Mouse (Mus musculus) heart, postnatal 0 days (tissue): ENCODE measurements around the gene Otud7b. TPM values are rescaled to one million over a fixed set of nuclear protein-coding genes. Genes with fewer than 3 reads are reported as not detected.

Source experiments
- ATAC-seq: fragments of 200-750 bp; cut with Nextera tagmentation; 2 replicates; pipeline ENCODE4 v1.8.0; 2017; ENCODE audit warnings: low read depth, moderate number of reproducible peaks, moderate library complexity; ENCODE audit not compliant: insufficient read depth
- DNase-seq: peaks from one replicate; pipeline ENCODE4 v3.0.0-alpha.2; 2016; ENCODE audit warnings: low spot score
- H3K27ac ChIP-seq: fragments of 300-500 bp; sonication (generic); 2 replicates; pipeline ENCODE4 v1.5.1; 2014; ENCODE audit warnings: low read depth, mild to moderate bottlenecking
- H3K27me3 ChIP-seq: fragments of 300-500 bp; sonication (generic); 2 replicates; pipeline ENCODE4 v1.6.1; 2014; ENCODE audit warnings: low read length, mixed read lengths; ENCODE audit not compliant: control insufficient read depth, insufficient read depth
- H3K36me3 ChIP-seq: fragments of 300-500 bp; sonication (generic); replicated peaks from 2 replicates; pipeline ENCODE4 v1.6.1; 2014; ENCODE audit warnings: low read length, mixed read lengths; ENCODE audit not compliant: control insufficient read depth, insufficient read depth
- H3K4me1 ChIP-seq: fragments of 300-500 bp; sonication (generic); 2 replicates; pipeline ENCODE4 v1.6.1; 2014; ENCODE audit warnings: antibody characterized with exemption; ENCODE audit not compliant: control insufficient read depth, insufficient read depth
- H3K4me2 ChIP-seq: fragments of 300-500 bp; sonication (generic); 2 replicates; pipeline ENCODE4 v1.6.1; 2014; ENCODE audit warnings: low read depth, mild to moderate bottlenecking, low read length, moderate library complexity
- H3K4me3 ChIP-seq: fragments of 300-500 bp; sonication (generic); 2 replicates; pipeline ENCODE4 v1.5.1; 2014; ENCODE audit warnings: low read depth, low read length
- H3K9ac ChIP-seq: fragments of 300-500 bp; sonication (generic); replicated peaks from 2 replicates; pipeline ENCODE4 v1.6.1; 2014; ENCODE audit warnings: low read depth, low read length, mixed read lengths
- H3K9me3 ChIP-seq: fragments of 300-500 bp; sonication (generic); replicated peaks from 2 replicates; pipeline ENCODE4 v1.6.1; 2016; ENCODE audit warnings: low read length; ENCODE audit not compliant: control insufficient read depth
- CTCF ChIP-seq: IDR thresholded peaks from 2 replicates; pipeline ENCODE4 v1.5.1; 2016; ENCODE audit warnings: antibody characterized with exemption, control low read depth, low read depth
- EP300 ChIP-seq: IDR thresholded peaks from 2 replicates; pipeline ENCODE4 v1.6.1; 2016; ENCODE audit warnings: antibody characterized with exemption, low read depth
- WGBS: fragments of 180-500 bp; shearing (Covaris S2); extraction: QIAGEN DNeasy Blood & Tissue Kit; methylation state at CpG from one replicate; pipeline ENCODE4 v1.1.7; 2014; 5-methylcytosine and 5-hydroxymethylcytosine counted together
- polyA plus RNA-seq: library from polyadenylated mRNA; unstranded; fragments of >200 nt; fragmentation: Nextera tagmentation; extraction: Ambion mirVana; gene quantifications from 2 replicates; pipeline ENCODE4 v1.2.1, GENCODE M21; 2015
- total RNA-seq: library from RNA; depleted of rRNA; stranded (reverse); fragments of >200 nt; gene quantifications from 2 replicates; pipeline ENCODE4 v1.2.3, GENCODE M21; 2014; ENCODE audit warnings: low replicate concordance

The Otud7b gene
- total and polyA plus RNA-seq, 2 experiments from 2014 or later = 16.8 to 21.9 TPM

DNA sequence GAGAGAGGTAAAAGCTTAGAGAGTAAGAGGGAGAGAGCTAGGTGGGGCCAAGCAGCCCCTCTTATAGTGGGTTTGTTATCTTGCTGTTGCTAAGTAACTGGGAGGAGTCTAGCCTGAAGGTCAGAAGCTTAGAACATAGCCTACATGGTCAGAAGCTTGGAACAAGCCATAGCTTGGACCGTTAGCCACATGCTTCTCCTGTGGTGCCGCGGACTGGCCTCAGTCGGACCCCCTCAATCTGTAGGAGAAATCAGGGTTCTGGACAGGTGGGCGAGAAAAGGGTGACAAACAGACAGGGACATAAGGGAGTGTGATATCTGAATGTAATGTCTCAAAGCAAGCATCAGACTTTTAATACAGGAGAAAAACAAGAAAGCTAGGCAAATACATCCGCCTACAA is 35.3 kb upstream of the Otud7b start:
- H3K27me3 ChIP-seq = no peaks in the 10 kb centered on the region
- H3K9me3 ChIP-seq = no peaks in the 10 kb centered on the region
- DNase-seq (no peak), ATAC-seq (no peak)
- no peak overlapping the region for H3K4me2 ChIP-seq
- 81% methylated on average over 6 of the region's 6 CpGs for WGBS
- no peak for TF ChIP-seq EP300
- TF ChIP-seq CTCF = no peak
- H3K27ac ChIP-seq = no peak overlapping the region
- H3K9ac ChIP-seq = no peak overlapping the region
- H3K4me3 ChIP-seq = no peak overlapping the region
- H3K36me3 ChIP-seq = no peaks in the 10 kb centered on the region
- H3K4me1 ChIP-seq = peaks cover 4% of the 10 kb centered on the region; the same call in 1 of the 2 replicates

DNA sequence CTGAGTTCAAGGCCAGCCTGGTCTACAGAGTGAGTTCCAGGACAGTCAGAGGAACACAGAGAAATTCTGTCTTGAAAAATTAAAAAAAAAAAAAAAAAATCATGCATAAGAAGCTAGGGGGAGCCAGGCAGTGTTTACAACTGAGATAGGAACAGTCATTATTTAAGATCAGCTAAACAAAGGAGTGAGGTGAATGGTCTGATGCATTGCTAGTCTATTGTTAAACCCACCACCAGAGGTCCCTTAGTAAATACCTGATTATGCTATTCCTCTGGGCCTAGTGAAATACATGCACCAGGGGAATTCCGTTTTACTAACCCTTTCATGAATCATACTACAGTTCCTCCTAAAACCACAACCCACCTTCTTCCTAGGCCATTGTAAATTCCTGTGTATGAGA is 34.8 kb upstream of the Otud7b start:
- no peak overlapping the region for H3K4me2 ChIP-seq
- peaks cover 4% of the 10 kb centered on the region; the same call in 1 of the 2 replicates for H3K4me1 ChIP-seq
- no peaks in the 10 kb centered on the region for H3K36me3 ChIP-seq
- no peaks in the 10 kb centered on the region for H3K27me3 ChIP-seq
- ATAC-seq (no peak), DNase-seq (no peak)
- H3K9me3 ChIP-seq = no peaks in the 10 kb centered on the region
- no peak overlapping the region for H3K27ac ChIP-seq
- H3K9ac ChIP-seq = no peak overlapping the region
- 83% methylated on average over 1 of the region's 1 CpGs for WGBS
- no peak overlapping the region for H3K4me3 ChIP-seq
- TF ChIP-seq EP300 (no peak), CTCF (peak; percentile 19)

DNA sequence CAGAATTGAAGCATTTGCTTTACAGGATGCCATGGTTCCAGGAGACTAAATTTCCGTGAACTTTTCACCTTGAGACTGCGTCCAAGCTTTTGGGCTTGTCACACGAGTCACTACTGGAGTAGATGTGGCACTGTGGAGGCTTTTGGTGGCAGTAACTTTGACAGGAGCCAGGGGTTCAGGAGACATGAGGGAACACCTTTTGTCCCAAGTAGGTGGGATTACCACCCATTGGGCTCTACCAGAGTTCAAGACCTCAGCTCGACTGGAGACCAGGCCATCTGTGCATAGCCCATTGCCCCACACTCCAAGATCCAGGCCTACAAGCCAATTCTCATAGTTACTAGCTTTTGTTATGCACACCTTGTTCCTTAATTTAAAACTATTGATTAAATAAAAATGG is 34.1 kb upstream of the Otud7b start:
- 68% methylated on average over 4 of the region's 4 CpGs for WGBS
- H3K27ac ChIP-seq = no peak overlapping the region
- H3K4me3 ChIP-seq = no peak overlapping the region
- H3K4me1 ChIP-seq = peaks cover 4% of the 10 kb centered on the region; the same call in 1 of the 2 replicates
- TF ChIP-seq CTCF = no peak
- TF ChIP-seq EP300 = no peak
- no peaks in the 10 kb centered on the region for H3K36me3 ChIP-seq
- no peaks in the 10 kb centered on the region for H3K9me3 ChIP-seq
- no peak overlapping the region for H3K4me2 ChIP-seq
- DNase-seq (no peak), ATAC-seq (no peak)
- H3K9ac ChIP-seq = no peak overlapping the region
- H3K27me3 ChIP-seq = no peaks in the 10 kb centered on the region

DNA sequence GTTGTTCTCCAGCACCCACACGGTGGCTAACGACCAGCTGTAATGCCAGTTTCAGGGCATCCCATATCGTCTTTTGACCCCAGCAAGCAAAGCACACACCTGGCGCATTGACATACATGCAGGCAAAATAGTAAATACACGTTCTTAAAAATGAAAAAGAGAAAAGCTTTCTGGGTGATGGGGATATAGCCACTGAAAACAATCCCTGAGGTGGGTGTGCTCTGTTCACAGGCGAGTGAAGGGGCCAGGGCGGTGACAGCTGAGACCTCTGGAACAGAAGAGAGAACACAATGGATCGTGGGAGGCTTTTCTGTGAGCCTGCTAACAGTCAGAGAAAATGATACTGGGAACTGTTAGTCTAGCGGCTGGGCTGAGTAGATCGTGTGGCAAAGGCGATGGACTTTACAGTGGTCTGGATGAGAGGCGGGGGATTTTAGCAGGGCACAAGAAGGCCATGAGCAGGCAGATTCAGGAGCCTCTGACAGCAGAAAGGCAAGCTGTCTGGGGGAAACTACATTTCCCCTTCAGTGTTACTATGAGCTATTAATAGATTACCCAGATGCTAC is 31.3 kb upstream of the Otud7b start:
- Histone ChIP-seq H3K4me3 (no peak overlapping the region), H3K9me3 (no peaks in the 10 kb centered on the region), H3K36me3 (no peaks in the 10 kb centered on the region), H3K4me2 (peak overlapping the region; percentile 30; the same call in 1 of the 2 replicates), H3K27ac (no peak overlapping the region), H3K9ac (no peak overlapping the region; the same call in 1 of the 2 replicates), H3K27me3 (no peaks in the 10 kb centered on the region), H3K4me1 (peaks cover 4% of the 10 kb centered on the region; the same call in 1 of the 2 replicates)
- DNase-seq (no peak), ATAC-seq (no peak)
- TF ChIP-seq EP300 (no peak), CTCF (no peak)
- 47% methylated on average over 12 of the region's 12 CpGs for WGBS

DNA sequence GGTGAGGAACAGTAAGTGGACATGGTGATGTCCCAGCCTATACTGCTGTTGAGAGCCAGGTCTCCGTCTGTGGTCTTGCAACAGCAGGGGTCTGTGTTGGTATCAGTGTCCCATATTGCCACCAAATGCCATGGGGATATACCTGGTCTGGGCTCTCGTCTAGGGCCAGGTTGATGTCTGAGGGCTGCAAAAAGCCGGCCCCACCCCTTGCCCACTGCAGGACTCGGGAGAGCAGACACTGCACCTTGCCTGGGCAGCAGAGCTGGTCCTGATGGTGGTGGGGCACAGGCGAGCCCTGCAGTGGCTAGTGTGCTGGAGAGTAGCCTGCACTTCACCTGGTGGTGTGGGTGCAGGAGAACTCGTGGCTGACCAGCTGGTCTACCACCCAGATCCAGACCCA is 26.3 kb upstream of the Otud7b start:
- H3K4me1 ChIP-seq = peaks cover 2% of the 10 kb centered on the region; the same call in 1 of the 2 replicates
- no peak overlapping the region for H3K4me2 ChIP-seq
- no peaks in the 10 kb centered on the region for H3K27me3 ChIP-seq
- no peak overlapping the region for H3K9ac ChIP-seq
- 51% methylated on average over 5 of the region's 6 CpGs for WGBS
- H3K4me3 ChIP-seq = no peak overlapping the region
- TF ChIP-seq EP300 = no peak
- TF ChIP-seq CTCF = no peak
- H3K27ac ChIP-seq = no peak overlapping the region
- no peaks in the 10 kb centered on the region for H3K36me3 ChIP-seq
- no peak for ATAC-seq
- no peak for DNase-seq
- H3K9me3 ChIP-seq = no peaks in the 10 kb centered on the region

DNA sequence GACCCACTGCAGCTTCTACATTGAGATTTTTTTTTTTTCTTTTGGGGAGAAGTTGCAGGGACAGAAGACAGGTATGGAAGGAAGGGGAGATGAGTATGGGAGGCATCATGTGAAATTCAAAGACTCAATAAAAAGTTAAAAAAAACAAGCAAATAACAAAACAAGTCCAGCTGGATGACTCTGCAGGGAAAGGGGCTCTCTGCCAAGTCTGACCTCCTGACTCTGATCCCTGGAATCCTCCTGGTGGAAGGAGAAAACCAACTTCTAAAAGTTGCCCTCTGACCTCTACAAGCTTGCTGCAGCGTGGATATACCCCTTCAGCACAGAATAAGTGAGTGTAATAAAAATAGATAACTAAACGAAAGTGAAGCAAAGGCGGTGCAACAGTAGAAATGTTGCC is 25.6 kb upstream of the Otud7b start:
- H3K4me3 ChIP-seq = no peak overlapping the region
- H3K27me3 ChIP-seq = no peaks in the 10 kb centered on the region
- DNase-seq (no peak), ATAC-seq (no peak)
- H3K9ac ChIP-seq = no peak overlapping the region
- H3K27ac ChIP-seq = no peak overlapping the region
- H3K9me3 ChIP-seq = no peaks in the 10 kb centered on the region
- H3K4me1 ChIP-seq = no peaks in the 10 kb centered on the region
- no peaks in the 10 kb centered on the region for H3K36me3 ChIP-seq
- TF ChIP-seq EP300 (no peak), CTCF (no peak)
- 50% methylated on average over 3 of the region's 3 CpGs for WGBS
- H3K4me2 ChIP-seq = no peak overlapping the region
